Mouse (Mus musculus): ENCODE measurements around the gene Nagk. TPM values are rescaled to one million over a fixed set of nuclear protein-coding genes. Genes with fewer than 3 reads are reported as not detected.

The Nagk gene
- polyA plus RNA-seq (2015; fragmentation: Nextera tagmentation; extraction: Ambion mirVana): 116 and 134 TPM in 2 replicates

DNA sequence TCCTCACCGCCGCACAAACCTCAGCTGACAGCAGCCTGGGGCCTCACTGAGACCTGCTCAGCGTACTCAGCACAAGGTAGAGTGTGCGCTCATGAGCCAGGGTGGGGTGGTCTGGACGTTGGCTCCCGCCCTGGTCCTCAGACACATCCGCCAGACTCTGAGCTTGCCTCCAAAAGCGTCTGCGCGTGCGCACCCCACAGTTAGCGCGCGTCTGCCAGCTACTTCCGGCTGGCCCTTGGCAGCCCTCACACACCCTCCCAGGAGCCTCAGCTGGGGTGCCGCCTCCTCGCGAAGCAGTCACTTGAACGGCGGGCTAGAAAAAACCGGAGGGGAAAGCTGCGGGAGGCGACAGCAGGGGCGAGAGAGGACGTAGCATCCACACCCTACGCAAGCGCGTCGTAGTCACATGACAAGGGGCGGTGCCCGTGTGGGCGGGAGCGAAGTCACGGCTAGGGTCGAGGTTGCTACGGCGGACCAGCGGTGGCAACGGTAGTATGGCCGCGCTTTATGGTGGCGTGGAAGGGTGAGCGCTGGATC lies at the start of gene Nagk:
Gene Nagk, plus strand, starts transcription at position 223 of the 537 bp plus-strand sequence.
- H3K4me1 ChIP-seq (replicated peaks; ENCODE audit: control insufficient read depth, insufficient read depth, low read length): no peaks in the 10 kb centered on the region
- peak within 1 kb of the TSS; percentile 70 for H3K4me2 ChIP-seq (replicated peaks; ENCODE audit: low read depth)
- H3K9me3 ChIP-seq (ENCODE audit: control insufficient read depth): no peaks in the 10 kb centered on the region
- peak within 1 kb of the TSS; percentile 67 for H3K9ac ChIP-seq (ENCODE audit: low read depth, low read length)
- H3K27me3 ChIP-seq (replicated peaks; ENCODE audit: control insufficient read depth, insufficient read depth, low read length): no peaks in the 10 kb centered on the region
- peak; percentile 93 for ATAC-seq
- peak within 1 kb of the TSS; percentile 75 for H3K4me3 ChIP-seq (ENCODE audit: low read depth, low read length)
- WGBS: under 1% methylated on average over 43 of the region's 43 CpGs
- peaks cover 23% of the 10 kb centered on the region for H3K36me3 ChIP-seq (ENCODE audit: control insufficient read depth, insufficient read depth)
- TF ChIP-seq CTCF (IDR thresholded peaks at IDR 0.05; ENCODE audit: low read depth): peak; percentile 14; the same call in 1 of the 2 replicates
- H3K27ac ChIP-seq (ENCODE audit: low read depth, low read length): peak within 1 kb of the TSS; percentile 96

- Histone ChIP-seq H3K4me1 (replicated peaks; ENCODE audit: control insufficient read depth, insufficient read depth, low read length) (no peaks in the 10 kb centered on the region), H3K9me3 (ENCODE audit: control insufficient read depth) (no peaks in the 10 kb centered on the region), H3K27ac (ENCODE audit: low read depth, low read length) (no peak overlapping the region), H3K4me2 (replicated peaks; ENCODE audit: low read depth) (no peak overlapping the region), H3K4me3 (ENCODE audit: low read depth, low read length) (no peak overlapping the region), H3K36me3 (ENCODE audit: control insufficient read depth, insufficient read depth) (no peaks in the 10 kb centered on the region), H3K27me3 (replicated peaks; ENCODE audit: control insufficient read depth, insufficient read depth, low read length) (peaks cover 12% of the 10 kb centered on the region), H3K9ac (ENCODE audit: low read depth, low read length) (no peak overlapping the region)
- no peak for ATAC-seq
- TF ChIP-seq CTCF (IDR thresholded peaks at IDR 0.05; ENCODE audit: low read depth): no peak
- WGBS: 55% methylated on average over 2 of the region's 2 CpGs
Measured at GRCm38 (mm10) chr6:83745466-83745865, 49.3 kb upstream of the Nagk start.

DNA sequence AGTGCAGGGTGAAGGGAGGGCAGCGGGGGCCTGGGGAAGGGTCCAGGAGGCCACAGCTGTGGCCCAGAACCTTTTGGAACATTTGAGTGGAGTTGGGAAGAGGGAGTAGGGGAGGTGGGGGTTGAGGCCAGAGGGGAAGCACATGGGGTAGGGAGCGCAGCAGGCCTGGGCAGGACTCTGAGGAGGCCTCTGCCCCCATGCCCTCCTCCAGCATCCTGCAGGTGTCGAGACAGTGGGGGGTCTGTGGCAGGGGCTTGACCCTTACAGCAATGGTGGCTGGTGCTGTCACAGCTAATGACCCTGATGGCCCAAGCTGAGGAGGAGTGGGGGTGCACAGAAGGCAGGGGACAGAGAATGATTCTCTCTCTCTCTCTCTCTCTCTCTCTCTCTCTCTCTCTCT lies 45.5 kb upstream of the Nagk start:
- WGBS: 69% methylated on average over 3 of the region's 3 CpGs
- Histone ChIP-seq H3K4me3 (ENCODE audit: low read depth, low read length) (no peak overlapping the region), H3K36me3 (ENCODE audit: control insufficient read depth, insufficient read depth) (no peaks in the 10 kb centered on the region), H3K9me3 (ENCODE audit: control insufficient read depth) (no peaks in the 10 kb centered on the region), H3K27ac (ENCODE audit: low read depth, low read length) (no peak overlapping the region), H3K9ac (ENCODE audit: low read depth, low read length) (no peak overlapping the region), H3K27me3 (replicated peaks; ENCODE audit: control insufficient read depth, insufficient read depth, low read length) (peaks cover 20% of the 10 kb centered on the region), H3K4me1 (replicated peaks; ENCODE audit: control insufficient read depth, insufficient read depth, low read length) (no peaks in the 10 kb centered on the region), H3K4me2 (replicated peaks; ENCODE audit: low read depth) (no peak overlapping the region)
- no peak for ATAC-seq
- no peak for TF ChIP-seq CTCF (IDR thresholded peaks at IDR 0.05; ENCODE audit: low read depth)

DNA sequence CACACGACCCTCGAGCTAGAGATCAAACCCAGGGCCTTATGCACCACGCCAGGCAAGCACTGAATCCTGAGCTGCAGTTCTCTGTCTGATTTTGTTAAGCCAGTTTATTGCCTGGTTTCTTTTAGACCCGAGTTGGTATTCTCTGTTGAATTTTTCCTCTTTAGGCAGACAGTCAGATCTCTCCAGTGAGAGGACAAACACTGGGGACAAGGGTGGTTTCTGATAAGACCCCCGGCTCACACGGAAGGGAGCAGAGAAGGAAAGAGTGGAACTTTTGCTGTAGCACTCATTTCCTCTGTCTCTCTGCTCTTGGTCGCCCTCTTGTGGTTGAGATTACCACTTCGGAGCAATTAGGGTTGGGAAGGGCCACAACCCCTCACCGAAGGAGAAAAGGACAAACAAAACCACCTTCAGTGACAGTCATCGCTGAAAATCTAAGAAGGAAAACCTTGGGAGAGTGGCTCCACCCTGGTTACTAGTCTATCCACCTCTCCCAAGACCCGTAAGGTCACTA lies 44.6 kb upstream of the Nagk start:
- Histone ChIP-seq H3K27ac (ENCODE audit: low read depth, low read length) (no peak overlapping the region), H3K27me3 (replicated peaks; ENCODE audit: control insufficient read depth, insufficient read depth, low read length) (peaks cover 20% of the 10 kb centered on the region), H3K36me3 (ENCODE audit: control insufficient read depth, insufficient read depth) (no peaks in the 10 kb centered on the region), H3K9ac (ENCODE audit: low read depth, low read length) (no peak overlapping the region), H3K4me2 (replicated peaks; ENCODE audit: low read depth) (peak overlapping the region; percentile 43; the same call in 1 of the 2 replicates), H3K4me3 (ENCODE audit: low read depth, low read length) (no peak overlapping the region), H3K9me3 (ENCODE audit: control insufficient read depth) (no peaks in the 10 kb centered on the region), H3K4me1 (replicated peaks; ENCODE audit: control insufficient read depth, insufficient read depth, low read length) (no peaks in the 10 kb centered on the region)
- WGBS: 8% methylated on average over 11 of the region's 11 CpGs
- peak; percentile 92 for TF ChIP-seq CTCF (IDR thresholded peaks at IDR 0.05; ENCODE audit: low read depth)
- no peak; the same call in 1 of the 2 replicates for ATAC-seq

- H3K9me3 ChIP-seq (ENCODE audit: control insufficient read depth): no peaks in the 10 kb centered on the region
- ATAC-seq: no peak
- H3K4me1 ChIP-seq (replicated peaks; ENCODE audit: control insufficient read depth, insufficient read depth, low read length): no peaks in the 10 kb centered on the region
- WGBS: 73% methylated on average over 9 of the region's 9 CpGs
- no peak overlapping the region for H3K4me2 ChIP-seq (replicated peaks; ENCODE audit: low read depth)
- TF ChIP-seq CTCF (IDR thresholded peaks at IDR 0.05; ENCODE audit: low read depth): no peak
- peaks cover 45% of the 10 kb centered on the region for H3K27me3 ChIP-seq (replicated peaks; ENCODE audit: control insufficient read depth, insufficient read depth, low read length)
- H3K36me3 ChIP-seq (ENCODE audit: control insufficient read depth, insufficient read depth): no peaks in the 10 kb centered on the region
- no peak overlapping the region for H3K4me3 ChIP-seq (ENCODE audit: low read depth, low read length)
- H3K27ac ChIP-seq (ENCODE audit: low read depth, low read length): no peak overlapping the region
- H3K9ac ChIP-seq (ENCODE audit: low read depth, low read length): no peak overlapping the region
Measured at GRCm38 (mm10) chr6:83756051-83756450, 38.7 kb upstream of the Nagk start.

DNA sequence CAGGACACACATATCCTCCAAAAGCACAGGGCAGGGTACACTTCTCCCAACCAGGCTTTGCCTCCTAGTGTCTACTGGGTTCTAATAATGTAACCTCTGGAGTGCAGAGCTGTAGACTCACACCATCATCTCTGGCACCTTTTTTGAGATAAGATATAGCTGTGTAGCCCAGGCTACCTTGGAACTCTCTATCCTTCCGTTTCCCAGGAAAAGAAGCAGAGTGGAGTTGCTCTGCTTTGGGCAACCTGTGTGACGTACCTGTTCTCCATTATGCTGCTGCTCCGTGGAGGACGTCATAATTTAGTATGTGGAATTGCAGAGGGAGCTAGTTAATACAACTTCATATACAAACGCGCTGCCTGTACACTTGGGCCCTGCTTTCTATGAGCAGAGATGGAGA lies 32.4 kb upstream of the Nagk start, which contains the start of gene Ankrd53:
Gene Ankrd53, plus strand, starts transcription at position 301 of the 400 bp plus-strand sequence.
- Histone ChIP-seq H3K27me3 (replicated peaks; ENCODE audit: control insufficient read depth, insufficient read depth, low read length) (peaks cover 35% of the 10 kb centered on the region), H3K9ac (ENCODE audit: low read depth, low read length) (no peak within 1 kb of the TSS)

More for the DNA sequence above, 32.4 kb upstream of the Nagk start, which contains the start of gene Ankrd53:
- TF ChIP-seq CTCF (IDR thresholded peaks at IDR 0.05; ENCODE audit: low read depth): no peak
- Histone ChIP-seq H3K36me3 (ENCODE audit: control insufficient read depth, insufficient read depth) (no peaks in the 10 kb centered on the region), H3K4me1 (replicated peaks; ENCODE audit: control insufficient read depth, insufficient read depth, low read length) (0 out of 2 replicates have a peak, but pooled peaks cover 5% of the 10 kb centered on the region), H3K27ac (ENCODE audit: low read depth, low read length) (no peak within 1 kb of the TSS), H3K4me3 (ENCODE audit: low read depth, low read length) (peak within 1 kb of the TSS; percentile 27), H3K4me2 (replicated peaks; ENCODE audit: low read depth) (peak within 1 kb of the TSS; percentile 57), H3K9me3 (ENCODE audit: control insufficient read depth) (no peaks in the 10 kb centered on the region)
- no peak for ATAC-seq
- 32% methylated on average over 6 of the region's 6 CpGs for WGBS

Measured in intestine, postnatal 0 days (tissue).